Mouse (Mus musculus) telencephalon, adult 2 months (tissue): Measurements from ENCODE around the gene Cmtm1.
"Not testable (repeated sequence)": the region's sequence is repeated elsewhere in the genome, so short reads cannot be mapped to it uniquely, and the experiment has no call there.

ENCODE experiments used
- DNase-seq: peaks from one replicate; pipeline ENCODE4 v3.0.0-alpha.2; 2011; ENCODE audit warnings: low read depth, low spot score

Gene Cmtm1

GRCm38 (mm10) chr8:104321267-104321666 lies 11.3 kb upstream of the Cmtm1 start, which contains the start of gene Gm11020:
Gm11020 (plus strand) TSS chr8:104321567.
- DNase-seq: not testable (repeated sequence)

- DNase-seq: no peak
Observed at GRCm38 (mm10) chr8:104313311-104313710, 3.4 kb upstream of the Cmtm1 start.

- DNase-seq: not testable (repeated sequence)
Observed at GRCm38 (mm10) chr8:104312023-104312422, 2.1 kb upstream of the Cmtm1 start.

- not testable (repeated sequence) for DNase-seq
Observed at GRCm38 (mm10) chr8:104308341-104308740, 1.6 kb downstream of the Cmtm1 start.

- no peak for DNase-seq
Observed at GRCm38 (mm10) chr8:104304962-104305361, 5.0 kb downstream of the Cmtm1 start.

- DNase-seq: not testable (repeated sequence)
Observed at GRCm38 (mm10) chr8:104302536-104302935, 7.4 kb downstream of the Cmtm1 start.

- not testable (repeated sequence) for DNase-seq
Observed at GRCm38 (mm10) chr8:104301577-104301976, 8.4 kb downstream of the Cmtm1 start.

- DNase-seq: no peak
Observed at GRCm38 (mm10) chr8:104294396-104294795, 15.5 kb downstream of the Cmtm1 start.

GRCm38 (mm10) chr8:104293081-104293480 lies 16.9 kb downstream of the Cmtm1 start, which contains the start of gene Cmtm2a:
Cmtm2a (minus strand) TSS chr8:104293181.
- DNase-seq: not testable (repeated sequence)

GRCm38 (mm10) chr8:104268937-104269440 lies 41.0 kb downstream of the Cmtm1 start:
- no peak for DNase-seq

GRCm38 (mm10) chr8:104268368-104268767 lies 41.6 kb downstream of the Cmtm1 start:
- no peak for DNase-seq

GRCm38 (mm10) chr8:104264271-104264935 lies 45.5 kb downstream of the Cmtm1 start:
- DNase-seq: not testable (repeated sequence)

GRCm38 (mm10) chr8:104261802-104262201 lies 48.1 kb downstream of the Cmtm1 start:
- not testable (repeated sequence) for DNase-seq

- no peak for DNase-seq
Observed at GRCm38 (mm10) chr8:104253016-104253415, 56.9 kb downstream of the Cmtm1 start.

- DNase-seq: no peak
Observed at GRCm38 (mm10) chr8:104251461-104251860, 58.5 kb downstream of the Cmtm1 start.

GRCm38 (mm10) chr8:104250439-104251367 lies 59.2 kb downstream of the Cmtm1 start, which contains the start of gene Cklf:
Cklf (plus strand) TSS chr8:104250861.
- peak; percentile 75 for DNase-seq

GRCm38 (mm10) chr8:104249442-104249996 lies 60.4 kb downstream of the Cmtm1 start:
- DNase-seq: no peak

GRCm38 (mm10) chr8:104248276-104248675 lies 61.7 kb downstream of the Cmtm1 start, which contains the start of gene Tk2:
Tk2 (minus strand) TSS chr8:104248558.
- DNase-seq: peak; percentile 67

- no peak for DNase-seq
Observed at GRCm38 (mm10) chr8:104247908-104248275, 62.1 kb downstream of the Cmtm1 start.

- DNase-seq: no peak
Observed at GRCm38 (mm10) chr8:104247054-104247907, 62.7 kb downstream of the Cmtm1 start.

- DNase-seq: no peak
Observed at GRCm38 (mm10) chr8:104246621-104247020, 63.3 kb downstream of the Cmtm1 start.
